Mouse (Mus musculus) frontal cortex, postnatal 10 days (tissue): ENCODE measurements around the gene Gm20388.
A peak's percentile ranks its signal among the peaks of the same experiment; 100 is the strongest.

Experiments
- DNase-seq, 2 experiments: peaks; one replicate each; pipeline ENCODE4 v3.0.0; 2022; ENCODE audit warnings: low spot score in 2 of 2, mixed read lengths in 1 of 2

Gene Gm20388

GRCm38 (mm10) chr8:120630031-120630430, 719.4 kb downstream of the Gm20388 start:
- DNase-seq, result no peak

DNA sequence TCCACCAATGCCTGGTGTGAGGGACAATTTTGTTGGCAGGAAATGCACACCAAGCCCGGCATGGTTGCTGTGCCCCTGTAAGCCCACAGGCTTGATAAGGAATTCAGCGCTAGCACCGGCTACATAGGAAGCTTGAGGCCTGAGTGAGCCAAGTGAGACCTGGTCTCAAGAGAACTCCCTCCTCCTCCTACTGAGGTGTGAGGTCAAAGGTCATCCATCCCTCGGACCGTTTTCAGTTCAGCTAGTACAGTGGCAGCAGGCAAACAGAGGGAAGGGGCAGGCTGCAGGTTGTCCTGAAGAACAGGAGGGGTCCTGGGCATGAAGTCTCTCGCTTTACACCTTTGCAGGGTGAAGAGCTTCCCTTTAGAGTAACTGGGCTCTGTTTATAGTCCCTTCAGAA, 720.2 kb downstream of the Gm20388 start:
- DNase-seq, result no peak

DNA sequence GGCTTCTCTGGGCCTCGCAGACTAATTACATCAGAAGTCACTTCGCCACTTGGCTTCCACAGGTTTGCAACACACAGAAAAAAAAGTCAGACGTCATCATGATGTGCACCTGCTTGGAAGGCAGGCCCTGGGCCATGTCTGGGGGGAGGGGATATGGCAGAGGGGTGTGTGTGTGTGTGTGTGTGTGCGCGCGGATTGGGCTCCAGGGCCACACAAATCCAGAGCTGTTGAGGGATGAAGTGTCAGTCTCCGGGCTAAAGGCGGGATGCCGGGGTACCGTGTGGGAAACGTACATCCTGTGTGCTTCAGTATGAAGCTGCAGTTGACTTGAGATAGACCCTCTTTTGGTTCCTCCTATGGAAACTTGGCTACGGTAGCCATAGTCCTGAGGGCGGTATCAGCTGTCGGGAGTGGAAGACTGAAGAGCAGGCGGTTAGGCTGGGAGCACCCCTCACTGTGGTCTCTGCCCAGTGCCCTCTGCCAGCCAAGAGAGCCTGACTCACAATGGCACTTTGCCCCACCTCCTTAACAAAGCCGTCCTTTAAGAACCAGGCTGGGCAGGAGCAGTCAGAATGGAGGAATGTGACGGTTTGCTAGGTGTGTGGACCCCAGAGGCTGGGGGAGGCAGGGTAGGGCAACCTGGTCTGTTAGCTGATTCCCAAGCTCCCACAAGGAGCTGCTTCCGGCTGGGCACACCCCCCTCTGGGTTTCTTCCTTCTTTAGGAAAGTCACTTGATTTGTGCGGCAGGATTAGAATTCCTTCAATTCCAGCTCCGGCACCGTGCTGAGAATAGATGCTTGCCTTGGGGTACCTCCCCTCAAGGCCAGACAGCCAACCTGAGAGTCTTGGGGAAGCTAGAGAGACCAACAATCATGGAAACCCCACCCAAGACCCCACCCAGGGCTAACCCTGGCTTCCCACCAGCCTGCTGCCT, 721.1 kb downstream of the Gm20388 start:
- no peak for DNase-seq

- no peak for DNase-seq
These were observed 722.5 kb downstream of the Gm20388 start for GRCm38 (mm10) chr8:120632969-120633664.

DNA sequence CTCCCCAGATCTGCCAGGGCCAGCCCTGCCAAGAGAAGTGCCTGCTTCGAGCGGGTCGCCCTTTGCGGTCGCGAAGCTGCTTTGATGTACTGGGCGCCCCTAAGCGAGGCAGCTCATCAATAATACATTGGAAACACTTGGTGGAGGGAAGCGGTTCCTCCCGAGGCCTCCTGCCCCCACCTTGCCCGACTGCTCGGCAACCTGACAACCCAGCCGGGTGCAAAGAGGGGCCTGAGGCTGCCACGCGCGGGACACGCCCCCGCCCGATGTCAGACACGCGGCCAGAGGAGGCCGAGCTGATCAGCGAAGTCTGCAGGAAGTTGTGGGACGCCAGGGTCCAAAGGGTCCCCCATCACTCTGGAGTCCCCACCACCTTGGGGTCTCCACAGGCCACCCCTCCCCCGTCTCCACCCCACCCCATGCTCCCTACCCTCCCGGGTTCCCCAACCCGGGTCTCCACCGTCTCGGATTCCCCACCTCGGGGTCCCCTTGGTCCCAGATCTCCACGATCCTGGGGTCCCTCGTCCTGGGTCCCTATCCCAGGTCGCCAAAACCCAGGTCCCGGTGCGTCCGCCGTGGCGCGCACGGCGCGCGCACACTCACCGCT, 723.1 kb downstream of the Gm20388 start:
- DNase-seq, result no peak

DNA sequence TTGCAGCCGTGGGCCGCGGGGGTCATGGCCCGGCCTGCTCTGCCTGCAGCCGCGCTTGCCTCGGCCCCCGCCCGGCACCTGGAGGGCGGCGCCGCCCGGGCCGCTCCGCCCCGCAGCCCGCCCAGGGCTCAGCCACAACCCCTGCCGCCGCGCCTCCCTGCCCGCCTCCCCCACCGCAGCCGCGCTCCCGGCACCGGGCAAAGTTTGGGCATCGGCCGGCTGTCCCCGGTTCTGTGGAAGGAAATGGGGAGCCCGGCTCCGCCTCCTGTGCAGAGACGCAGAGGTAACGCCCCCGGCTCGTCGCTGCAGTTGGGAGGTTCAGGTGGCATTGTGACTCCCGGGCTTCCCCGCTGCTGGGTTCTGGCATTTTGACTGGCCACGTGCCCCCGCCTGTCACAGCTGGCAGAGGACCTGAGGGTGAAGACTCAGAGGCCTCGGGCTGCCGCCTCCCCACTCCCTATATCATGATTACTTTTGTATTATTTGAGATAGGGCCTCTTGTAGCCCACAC, 723.7 kb downstream of the Gm20388 start:
- peak in 1 of 2 experiments; percentile 37 for DNase-seq

- DNase-seq, result no peak
These were observed 730.6 kb downstream of the Gm20388 start for GRCm38 (mm10) chr8:120641245-120641644.

DNA sequence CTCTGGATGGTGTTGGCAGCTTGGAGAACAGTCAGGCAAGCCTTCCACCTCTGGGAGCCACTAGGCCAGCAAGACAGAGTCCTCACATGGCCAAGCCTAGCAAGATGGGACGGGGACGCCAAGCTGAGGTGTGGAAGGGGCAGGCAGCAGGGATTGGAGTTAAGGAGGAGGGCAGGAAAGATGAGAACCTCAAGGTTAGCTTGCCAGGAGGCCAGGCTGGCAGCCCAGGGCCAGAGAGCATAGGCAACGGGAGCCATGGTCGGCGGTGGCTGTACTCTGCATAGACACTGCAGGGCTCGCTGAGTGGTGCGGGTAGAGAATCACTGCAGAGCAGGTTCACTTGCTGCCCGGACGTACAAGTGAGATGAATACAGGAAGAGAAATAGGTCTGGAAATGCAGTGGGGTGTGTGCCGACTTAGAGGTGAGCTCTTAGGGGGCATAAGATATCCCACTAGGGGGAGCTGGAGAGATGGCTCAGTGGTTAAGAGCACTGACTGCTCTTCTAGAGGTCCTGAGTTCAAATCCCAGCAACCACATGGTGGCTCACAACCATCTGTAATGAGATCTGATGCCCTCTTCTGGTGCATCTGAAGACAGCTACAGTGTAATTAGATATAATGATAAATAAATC, 731.5 kb downstream of the Gm20388 start:
- no peak for DNase-seq

DNA sequence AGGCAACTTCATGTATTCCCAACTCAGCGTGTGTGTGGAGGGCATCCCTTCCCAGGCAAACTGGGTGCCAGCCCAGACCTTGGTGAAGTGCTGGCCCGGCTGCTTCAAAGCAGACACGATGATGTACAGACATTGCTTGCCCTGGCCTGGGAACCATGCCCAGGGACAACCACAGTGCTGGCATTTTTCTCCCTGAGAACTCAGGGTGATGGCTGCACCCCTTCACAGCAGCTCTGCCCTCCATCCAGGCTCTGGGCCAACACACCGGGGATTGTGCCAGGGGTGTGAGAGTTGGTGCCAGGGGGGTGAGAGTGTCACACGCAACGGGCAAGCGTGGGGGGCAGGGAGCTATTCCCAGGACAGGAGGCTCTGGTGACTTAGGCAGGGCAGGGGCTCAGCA, 734.0 kb downstream of the Gm20388 start:
- DNase-seq, result peak; percentile 76 to 78

DNA sequence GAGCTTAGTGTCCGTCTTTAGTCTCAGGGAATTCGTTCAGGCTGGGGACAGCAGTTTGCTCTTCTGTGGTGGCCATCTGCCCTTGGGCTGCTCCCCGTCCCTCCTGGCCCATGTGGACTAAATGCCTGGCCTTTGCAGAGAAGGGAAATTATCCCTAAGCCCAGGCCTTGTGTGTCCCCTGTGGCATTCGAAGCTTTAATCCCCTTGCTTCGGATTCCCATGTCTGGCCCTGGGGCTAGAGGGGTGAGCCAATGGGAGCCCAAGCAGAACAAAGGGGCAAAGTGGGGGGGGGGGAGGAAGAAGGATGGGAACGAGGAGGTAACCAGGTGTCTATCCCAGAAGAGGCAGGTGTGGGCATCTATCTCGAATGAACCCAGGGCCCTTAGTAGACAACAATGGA, 736.9 kb downstream of the Gm20388 start, which contains the start of gene 1190005I06Rik:
TSS of gene 1190005I06Rik (minus strand) at position 101 of the 400 bp plus-strand sequence.
- DNase-seq, result no peak

- DNase-seq, result no peak
These were observed 745.8 kb downstream of the Gm20388 start for GRCm38 (mm10) chr8:120656322-120657052.

DNA sequence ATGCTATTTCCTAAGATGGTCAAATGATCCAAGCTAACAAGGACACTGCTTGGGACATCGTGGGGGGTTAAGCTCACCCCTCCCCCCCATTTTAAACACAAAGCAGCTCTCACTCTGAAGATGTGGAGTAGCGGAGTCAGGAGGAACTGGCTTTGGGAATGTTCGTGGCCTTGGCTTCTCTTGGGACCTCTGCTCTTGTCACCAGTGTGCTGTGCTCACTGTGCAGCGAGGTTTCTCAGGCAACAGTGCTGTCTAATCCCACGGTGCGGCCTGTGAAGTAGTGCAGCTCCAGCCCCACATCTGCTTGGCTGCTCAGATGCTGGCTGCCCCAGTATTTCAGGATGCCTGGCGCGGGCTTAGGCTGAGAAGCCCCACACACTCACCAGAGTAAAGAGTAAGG, 746.8 kb downstream of the Gm20388 start:
- DNase-seq, result no peak

DNA sequence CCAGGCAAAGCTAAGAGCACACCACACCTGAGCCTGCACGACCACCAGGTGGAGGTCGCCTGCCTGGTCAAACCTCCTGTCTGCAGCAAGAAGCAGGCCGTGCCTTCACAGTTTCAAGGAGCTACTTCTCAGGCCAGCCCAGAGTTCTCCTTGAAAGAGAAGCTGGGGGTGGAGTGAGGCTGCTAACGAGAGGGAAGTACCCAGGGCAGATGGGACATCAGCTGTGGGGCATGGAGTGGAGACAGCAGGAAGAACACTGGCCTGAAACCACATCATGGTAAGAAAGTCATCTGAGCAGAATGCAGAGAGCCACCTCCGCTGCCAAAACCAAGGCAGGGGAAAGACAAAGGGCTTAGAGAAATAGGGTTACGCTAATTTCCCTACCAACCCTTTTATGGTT, 753.9 kb downstream of the Gm20388 start:
- DNase-seq, result no peak

DNA sequence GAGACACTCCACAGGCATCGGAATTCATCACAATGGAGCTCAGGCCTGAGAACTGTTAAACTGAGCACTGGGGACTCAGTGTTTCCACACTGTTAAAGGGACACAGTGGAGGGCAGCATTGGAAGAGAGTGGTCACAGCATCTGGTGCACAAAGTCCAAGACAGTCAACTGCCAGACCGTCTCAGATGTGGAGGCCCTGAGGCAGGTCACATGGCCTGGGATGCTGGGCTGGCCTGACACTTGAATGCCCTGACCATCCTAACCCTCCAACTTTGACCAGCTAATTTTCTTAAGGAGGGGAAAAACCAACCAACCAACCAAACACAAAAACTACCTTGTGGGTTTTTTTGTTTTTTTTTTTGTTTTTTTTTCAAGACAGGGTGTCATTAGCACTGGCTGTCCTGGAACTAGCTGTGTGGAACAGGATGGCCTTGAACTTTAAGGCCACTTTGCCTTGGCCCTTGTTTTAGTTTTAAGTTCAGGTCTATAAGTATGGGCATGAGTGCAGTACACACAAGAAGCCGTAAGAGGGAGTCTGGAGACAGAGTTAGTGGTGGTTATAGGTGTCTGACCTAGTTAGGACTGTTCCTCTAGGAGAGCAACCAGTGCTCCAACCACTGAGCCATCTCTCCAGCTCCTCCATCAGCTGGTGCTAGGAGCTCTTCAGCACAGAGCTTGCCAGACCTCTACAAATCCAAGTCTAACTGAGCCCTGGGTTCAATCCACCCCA, 755.2 kb downstream of the Gm20388 start:
- DNase-seq, result no peak

DNA sequence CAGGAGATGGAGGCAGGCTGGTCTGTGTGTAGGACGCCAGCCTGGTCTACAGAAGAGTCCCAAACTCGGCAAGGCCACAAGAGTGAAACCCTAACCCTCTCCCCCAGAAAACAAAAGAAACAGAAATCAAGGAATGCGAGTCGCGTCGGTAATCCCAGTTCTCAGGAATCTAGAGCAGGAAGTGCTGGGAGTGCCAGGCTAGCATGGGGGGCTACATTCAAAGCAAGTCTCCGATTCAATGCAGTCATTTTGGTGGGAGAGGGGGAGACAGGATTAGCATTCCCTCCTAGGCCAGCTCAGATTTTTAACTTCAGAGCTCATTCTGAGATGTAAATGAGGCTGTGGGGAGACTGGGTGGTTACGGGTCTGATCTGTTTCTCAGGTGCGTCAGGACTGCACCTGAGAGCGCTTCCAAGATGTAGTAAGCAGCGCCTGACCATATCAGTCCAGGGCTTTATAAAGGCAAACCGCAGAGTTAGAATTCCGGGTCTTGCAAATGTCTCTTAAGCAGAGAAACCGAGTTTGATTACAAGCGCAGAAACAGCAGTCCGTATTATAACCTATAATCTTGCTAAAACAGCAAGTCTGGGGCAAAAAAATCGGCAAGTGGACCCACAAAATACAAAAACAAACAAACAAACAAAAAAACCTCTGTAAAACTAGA, 756.3 kb downstream of the Gm20388 start:
- DNase-seq, result no peak

GRCm38 (mm10) chr8:120667561-120668373, 757.1 kb downstream of the Gm20388 start, which contains the start of the genes Gm27021 and Cox4i1:
TSS of gene Gm27021 (minus strand) at chr8:120668079.
TSS of gene Cox4i1 (plus strand) at chr8:120668222.
- DNase-seq, result peak; percentile 84 to 88

GRCm38 (mm10) chr8:120668374-120668905, 757.8 kb downstream of the Gm20388 start, which contains the start of gene Emc8:
TSS of gene Emc8 (minus strand) at chr8:120668573.
- DNase-seq, result no peak

DNA sequence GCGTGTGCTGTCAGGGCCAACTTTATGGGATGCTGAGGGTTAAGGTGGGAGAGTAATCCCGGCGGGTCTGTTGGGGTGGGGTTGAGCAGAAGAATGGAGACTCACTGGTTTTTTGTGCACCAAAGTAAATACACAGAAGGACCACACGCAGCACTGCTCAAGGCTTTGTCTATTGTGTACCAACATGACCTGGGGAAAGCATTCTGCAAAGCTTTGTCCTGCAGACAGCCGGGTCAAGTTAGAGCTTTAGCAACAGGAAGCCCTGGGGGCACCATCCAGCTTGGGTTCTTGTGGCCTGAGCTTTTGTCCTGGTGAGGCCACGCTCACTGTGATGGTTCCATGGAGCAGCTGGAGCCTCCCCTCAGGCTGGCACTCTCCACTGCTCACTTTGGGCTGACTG, 761.1 kb downstream of the Gm20388 start:
- no peak for DNase-seq
